Comparison of ENCODE assay signal across 18 mouse cellular contexts in genomic region chr14:57724473-57724872, GRCm38 (mm10). TPM values are rescaled to one million over a fixed set of nuclear protein-coding genes. Genes with fewer than 3 reads are reported as not detected.
DNase-seq lines count a peak whose midpoint lies in the region; ATAC-seq and TF ChIP-seq lines count a peak whose summit lies in the region.
"Had no signal": no experiment of that assay in that cellular context is flagged by ENCODE, and none has a peak within 500 bp of the region (broad histone marks: within the 10 kb centered on the region; RNA-seq: fewer than 3 reads in every experiment).

No protein-coding gene starts in this region.

- no peak overlapping the region for H3K4me2 ChIP-seq in heart, embryonic 15.5 days
- H3K4me2 ChIP-seq: hindbrain, embryonic 12.5 days; liver, embryonic 11.5 days; midbrain, embryonic 15.5 days; neural tube, embryonic 12.5 days had no signal

- intact Hi-C loops in heart, postnatal 36 days (cut with DNase I), result no loop called here

- H3K9me3 ChIP-seq in heart, embryonic 15.5 days (replicated peaks), result no peaks in the 10 kb centered on the region
- H3K9me3 ChIP-seq: hindbrain, embryonic 12.5 days; midbrain, embryonic 15.5 days had no signal

- ATAC-seq in heart, embryonic 15.5 days (replicated peaks; ENCODE audit: insufficient number of reproducible peaks, insufficient read depth, low FRiP score, low read depth), result no peak
- ATAC-seq: intestine, postnatal 0 days; midbrain, embryonic 15.5 days had no signal

- H3K4me1 ChIP-seq in heart, embryonic 15.5 days (replicated peaks), result peaks cover 18% of the 10 kb centered on the region
- no peaks in the 10 kb centered on the region; the same call in 1 of the 2 replicates for H3K4me1 ChIP-seq in cortical plate, adult 2 months (ENCODE audit: control insufficient read depth, insufficient read depth, low read length)
- H3K4me1 ChIP-seq: hindbrain, embryonic 12.5 days; midbrain, embryonic 15.5 days had no signal

- TF ChIP-seq CTCF in cortical plate, adult 2 months (IDR thresholded peaks at IDR 0.05; ENCODE audit: extremely low read depth, insufficient read depth, low read length), result no peak
- TF ChIP-seq CTCF in layer of hippocampus, adult 2 months (conservative IDR thresholded peaks at IDR 0.05), result no peak

- H3K9ac ChIP-seq in heart, embryonic 15.5 days, result no peak overlapping the region
- H3K9ac ChIP-seq: hindbrain, embryonic 12.5 days; midbrain, embryonic 15.5 days; neural tube, embryonic 12.5 days had no signal

- peak overlapping the region; percentile 44; the same call in 1 of the 2 replicates for H3K27ac ChIP-seq in heart, embryonic 15.5 days
- peak overlapping the region; percentile 46; the same call in 1 of the 2 replicates for H3K27ac ChIP-seq in cortical plate, adult 2 months (ENCODE audit: insufficient read depth, low read length)
- peak overlapping the region; percentile 88 for H3K27ac ChIP-seq in layer of hippocampus, adult 2 months
- H3K27ac ChIP-seq: hindbrain, embryonic 12.5 days; midbrain, embryonic 15.5 days; neural tube, embryonic 12.5 days had no signal

- WGBS in heart, embryonic 15.5 days, result 46% methylated on average over 4 of the region's 4 CpGs

- H3K4me3 ChIP-seq in heart, embryonic 15.5 days, result no peak overlapping the region
- H3K4me3 ChIP-seq in cortical plate, adult 2 months (ENCODE audit: insufficient read depth, low read length), result no peak overlapping the region
- peak overlapping the region; percentile 28; the same call in 1 of the 2 replicates for H3K4me3 ChIP-seq in layer of hippocampus, adult 2 months
- H3K4me3 ChIP-seq: hindbrain, embryonic 12.5 days; midbrain, embryonic 15.5 days; neural tube, embryonic 12.5 days had no signal

- H3K27me3 ChIP-seq in heart, embryonic 15.5 days, result no peaks in the 10 kb centered on the region
- H3K27me3 ChIP-seq: hindbrain, embryonic 12.5 days; midbrain, embryonic 15.5 days; neural tube, embryonic 12.5 days had no signal

- H3K36me3 ChIP-seq in heart, embryonic 15.5 days, result peaks cover 20% of the 10 kb centered on the region; the same call in 1 of the 2 replicates
- H3K36me3 ChIP-seq: midbrain, embryonic 15.5 days had no signal

- no peak for TF ChIP-seq POLR2A in cortical plate, adult 2 months (IDR thresholded peaks at IDR 0.05; ENCODE audit: extremely low read depth, insufficient read depth, low read length)

- DNase-seq in heart, postnatal 36 days, result no peak
- peak; percentile 59 for DNase-seq in layer of hippocampus, adult 11-12 months (ENCODE audit: low spot score)
- DNase-seq in layer of hippocampus, adult 9-10 months (ENCODE audit: low spot score), result no peak
- peak; percentile 50 to 79 for DNase-seq in layer of hippocampus, adult 2 months (ENCODE audit: low spot score in 2 of 2)
- no peak for DNase-seq in yolk sac, embryonic 10.5 days (ENCODE audit: low spot score)
- DNase-seq: adrenal gland, postnatal 36 days had no signal

RNA-seq across cellular contexts. Expression of gene Gm49361, which starts 21.4 kb away (rescaled TPM):
- polyA plus RNA-seq in heart, embryonic 15.5 days (2015; fragmentation: Nextera tagmentation; extraction: Ambion mirVana), result not detected in 2 replicates
- total RNA-seq in heart, postnatal 36 days (2021), result 1 to 10 TPM in 1 of 2 experiments, not detected in 1; 2.4 TPM
- not detected in 2 replicates for polyA plus RNA-seq in cortical plate, adult 2 months (2012; rRNA removed)
- 1 to 10 TPM in 1 of 2 experiments, under 1 TPM in 1; 0.32 to 3.1 TPM for total RNA-seq in layer of hippocampus, adult 2 months (2021)
- total RNA-seq: left cerebral cortex, postnatal 36 days; megakaryocyte progenitor cell, adult 5-6 weeks had no signal
- polyA plus RNA-seq: activated CD4-positive, CD25-positive, alpha-beta regulatory T cell, adult 4 months; hindbrain, embryonic 12.5 days; intestine, postnatal 0 days; liver, embryonic 11.5 days; midbrain, embryonic 15.5 days; neural tube, embryonic 12.5 days; stomach, embryonic 14.5 days; thymus, postnatal 0 days had no signal

RNA-seq across cellular contexts. Expression of gene Lats2, which starts 33.7 kb away (rescaled TPM):
- 20.3 and 26.2 TPM in 2 replicates for polyA plus RNA-seq in heart, embryonic 15.5 days (2015; fragmentation: Nextera tagmentation; extraction: Ambion mirVana)
- 10 to 100 TPM; 33.3 to 38.5 TPM for total RNA-seq in heart, postnatal 36 days (2021)
- 14.4 and 16.7 TPM in 2 replicates for polyA plus RNA-seq in cortical plate, adult 2 months (2012; rRNA removed)
- total RNA-seq in layer of hippocampus, adult 2 months (2021), result 10 to 100 TPM; 42.5 to 49.0 TPM

RNA-seq across cellular contexts. Expression of gene Xpo4, which starts 59.2 kb away (rescaled TPM):
- 11.1 and 12.6 TPM in 2 replicates for polyA plus RNA-seq in heart, embryonic 15.5 days (2015; fragmentation: Nextera tagmentation; extraction: Ambion mirVana)
- total RNA-seq in heart, postnatal 36 days (2021), result 10 to 100 TPM; 10.5 to 12.7 TPM
- polyA plus RNA-seq in cortical plate, adult 2 months (2012; rRNA removed), result 6.7 and 7.1 TPM in 2 replicates
- total RNA-seq in layer of hippocampus, adult 2 months (2021), result 10 to 100 TPM; 14.4 to 15.0 TPM

Comparison
In these comparisons a context has a peak if more than half of its experiments do, and no peak if none do; other contexts are left out.
1. DNase-seq: peak in layer of hippocampus, adult 11-12 months (single experiment) and layer of hippocampus, adult 2 months (2 of 2); none in heart, postnatal 36 days (0 of 2), layer of hippocampus, adult 9-10 months (single experiment) and yolk sac, embryonic 10.5 days (single experiment).
2. Peak in every context shown above with its lines, with median percentiles within 50 percentile points of each other: H3K27ac ChIP-seq.